Mouse (Mus musculus) frontal cortex, adult 2 months (tissue): Measurements from ENCODE around the gene Wnt16. TPM values are rescaled to one million over a fixed set of nuclear protein-coding genes. Genes with fewer than 3 reads are reported as not detected.
"Not testable (repeated sequence)": the region's sequence is repeated elsewhere in the genome, so short reads cannot be mapped to it uniquely, and the experiment has no call there.

Source experiments
- DNase-seq, 2 experiments: peaks; one replicate each; pipeline ENCODE4 v3.0.0; 2022; ENCODE audit warnings: low spot score in 1 of 2; ENCODE audit errors: extremely low spot score in 1 of 2
- polyA plus RNA-seq: library from polyadenylated mRNA; depleted of rRNA; stranded (reverse); fragments of >200 nt; gene quantifications from 2 replicates; pipeline ENCODE4 v1.2.3, GENCODE M21; 2012; rRNA removed

The Wnt16 gene
- 0.42 and 0.46 TPM in 2 replicates for polyA plus RNA-seq

DNA sequence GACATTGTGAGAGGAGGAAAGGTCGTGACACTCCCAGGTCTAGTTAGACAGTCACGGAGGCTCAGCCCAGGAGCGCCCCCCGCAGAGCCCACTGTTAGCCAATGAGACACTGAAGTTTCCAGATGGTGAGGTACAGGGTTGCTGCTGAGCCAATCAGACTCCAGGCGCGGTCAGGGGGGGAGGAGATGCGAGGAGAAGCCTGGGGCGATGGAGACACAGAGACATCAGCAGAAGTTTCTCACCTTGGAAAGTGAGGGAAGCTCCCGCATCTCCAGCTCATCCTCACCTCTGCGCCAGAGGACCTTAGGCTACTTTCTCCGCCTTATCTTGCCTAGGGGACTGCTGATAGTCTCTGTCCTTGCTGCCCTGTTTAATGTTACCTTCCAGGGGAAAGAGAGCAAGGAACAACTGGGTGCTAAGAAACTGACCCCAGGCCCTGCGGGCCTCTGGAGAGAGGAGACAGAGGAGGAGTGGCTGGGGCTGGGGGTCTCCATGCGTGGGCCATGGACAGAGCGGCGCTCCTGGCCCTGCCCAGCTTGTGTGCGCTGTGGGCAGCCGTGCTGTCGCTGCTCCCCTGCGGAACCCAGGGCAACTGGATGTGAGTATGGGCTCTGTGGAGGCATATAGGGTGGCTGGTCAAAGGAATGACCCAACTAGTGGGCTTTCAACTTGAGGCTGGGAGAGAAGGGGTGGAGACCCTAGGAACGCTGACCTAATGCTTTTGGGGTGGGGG lies at the start of gene Wnt16:
Wnt16 (plus strand) TSS at position 224 of the 733 bp plus-strand sequence.
- peak; percentile 19 to 29 for DNase-seq

DNA sequence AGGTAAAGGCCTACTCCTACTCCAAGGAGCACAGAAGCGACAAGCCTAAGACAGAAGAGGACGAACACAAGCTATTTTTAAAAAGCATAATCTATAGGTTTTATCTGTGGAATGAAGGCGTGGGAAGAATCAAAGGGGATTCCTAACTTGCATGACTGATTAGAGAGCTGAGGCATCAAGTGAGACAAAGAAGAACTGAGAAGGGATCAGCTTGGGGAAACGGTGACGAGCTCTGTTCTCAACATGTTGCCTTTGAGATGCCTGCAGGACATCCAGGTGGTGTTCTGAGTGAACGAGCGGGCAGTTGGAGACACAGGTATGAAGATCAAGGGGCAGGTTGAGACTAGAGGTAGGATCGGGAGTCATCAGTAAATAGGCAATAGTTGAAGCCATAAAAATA lies 44.7 kb upstream of the Wnt16 start:
- no peak for DNase-seq

- DNase-seq: no peak
Observed at GRCm38 (mm10) chr6:22246696-22247095, 41.3 kb upstream of the Wnt16 start.

DNA sequence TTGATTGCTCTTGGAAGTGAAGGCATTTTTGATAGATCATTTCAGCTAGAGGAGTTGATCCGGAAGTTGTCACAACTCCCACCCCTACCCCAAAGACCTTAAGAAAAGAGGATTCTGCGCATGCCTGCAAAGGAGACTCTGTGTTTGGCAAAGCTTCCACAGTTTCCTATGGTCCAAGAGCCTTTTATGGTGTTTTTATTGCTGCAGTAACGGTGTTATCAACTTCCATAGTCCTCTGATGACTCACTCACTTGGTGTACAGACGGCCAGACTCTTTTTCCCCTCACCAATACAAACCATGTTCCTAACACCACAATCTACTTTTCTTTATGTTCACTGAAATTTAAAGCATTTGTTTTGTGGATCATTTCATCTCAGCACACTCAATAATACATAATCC lies 29.2 kb upstream of the Wnt16 start:
- no peak for DNase-seq

DNA sequence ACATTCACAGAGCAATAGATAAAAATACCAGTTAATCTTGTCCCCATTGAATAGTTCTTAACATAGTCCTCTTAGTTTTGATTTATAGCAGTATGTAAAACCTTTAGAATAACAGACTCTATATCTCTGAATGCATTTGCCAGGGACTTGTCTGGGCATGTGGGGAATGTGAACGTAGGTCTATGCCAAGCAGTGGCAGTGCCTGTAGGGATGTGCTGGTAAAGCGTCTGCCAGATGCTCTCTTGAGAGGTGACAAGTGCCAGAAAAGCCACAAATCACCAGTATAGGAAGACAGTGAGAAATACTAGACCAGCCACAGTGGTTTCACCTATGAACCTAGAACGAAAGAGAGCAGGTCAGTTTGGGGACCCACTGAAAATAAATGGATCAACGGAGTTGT lies 25.5 kb upstream of the Wnt16 start:
- DNase-seq: no peak

- not testable (repeated sequence) for DNase-seq
Observed at GRCm38 (mm10) chr6:22264094-22264493, 23.9 kb upstream of the Wnt16 start.

DNA sequence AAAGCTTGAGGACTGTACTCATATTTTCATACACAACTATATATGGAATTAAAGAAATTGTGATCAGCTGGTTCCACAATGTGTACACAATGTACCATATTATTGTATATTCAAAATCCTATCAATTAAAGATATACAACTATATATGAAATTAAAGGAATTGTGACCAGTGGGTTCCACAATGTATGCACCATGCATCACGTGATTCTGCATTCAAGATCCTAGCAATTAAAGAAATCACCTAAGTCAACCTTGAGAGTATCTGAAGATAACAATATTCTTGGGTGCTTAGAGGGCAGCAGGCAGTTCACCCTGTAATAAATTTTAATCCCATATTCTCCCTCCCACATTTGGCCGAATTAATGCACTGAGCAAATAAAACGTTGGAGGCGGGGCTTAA lies 22.0 kb upstream of the Wnt16 start:
- DNase-seq: no peak

DNA sequence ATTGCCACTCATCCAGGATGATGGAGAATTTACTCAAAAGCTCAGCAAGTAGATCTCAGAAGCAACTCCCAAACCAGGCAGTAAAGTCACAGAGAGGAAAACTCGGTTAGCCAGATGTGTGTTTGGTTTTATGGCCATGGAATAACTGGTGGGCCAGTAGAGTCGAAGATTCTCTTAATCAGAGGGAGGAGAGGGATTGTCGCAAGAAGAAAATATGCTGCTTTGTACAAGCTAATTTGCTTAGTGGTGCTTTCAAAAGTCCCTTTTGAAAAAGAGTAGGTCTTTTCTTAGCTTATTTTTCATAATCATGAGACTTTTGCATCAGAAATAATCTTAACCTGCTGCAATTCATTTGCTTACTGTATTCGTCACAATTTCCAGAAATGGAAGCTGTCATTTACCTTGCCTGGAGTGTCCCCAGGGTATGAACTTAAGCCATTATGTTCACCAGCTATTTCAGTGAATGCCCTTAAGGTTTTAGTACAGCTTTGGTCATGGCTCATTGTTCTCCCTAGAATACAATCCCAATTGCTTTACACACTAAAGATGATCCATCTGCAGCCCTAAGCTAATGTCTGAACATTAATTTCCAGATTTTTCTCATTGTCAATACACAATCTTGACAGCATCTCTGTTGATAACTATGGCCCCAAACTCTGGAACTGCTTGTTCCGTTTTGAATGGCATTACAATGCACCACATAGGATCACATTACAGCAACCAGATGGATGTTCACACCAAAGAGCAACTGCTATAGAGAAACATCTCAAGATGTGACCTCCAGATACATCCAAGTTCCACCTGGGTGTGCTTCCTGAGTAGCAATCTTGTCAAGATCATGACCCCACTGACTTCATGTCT lies 20.0 kb upstream of the Wnt16 start:
- no peak for DNase-seq

GRCm38 (mm10) chr6:22268677-22269076 lies 19.4 kb upstream of the Wnt16 start:
- DNase-seq: no peak

- no peak for DNase-seq
Observed at GRCm38 (mm10) chr6:22269840-22270521, 18.0 kb upstream of the Wnt16 start.

GRCm38 (mm10) chr6:22277941-22278340 lies 10.1 kb upstream of the Wnt16 start:
- no peak for DNase-seq

GRCm38 (mm10) chr6:22280217-22280861 lies 7.7 kb upstream of the Wnt16 start:
- peak in 1 of 2 experiments; percentile 53 for DNase-seq

- DNase-seq: no peak
Observed at GRCm38 (mm10) chr6:22282405-22282804, 5.6 kb upstream of the Wnt16 start.

- DNase-seq: peak in 1 of 2 experiments; percentile 32
Observed at GRCm38 (mm10) chr6:22288737-22289460, 872 bp downstream of the Wnt16 start.

DNA sequence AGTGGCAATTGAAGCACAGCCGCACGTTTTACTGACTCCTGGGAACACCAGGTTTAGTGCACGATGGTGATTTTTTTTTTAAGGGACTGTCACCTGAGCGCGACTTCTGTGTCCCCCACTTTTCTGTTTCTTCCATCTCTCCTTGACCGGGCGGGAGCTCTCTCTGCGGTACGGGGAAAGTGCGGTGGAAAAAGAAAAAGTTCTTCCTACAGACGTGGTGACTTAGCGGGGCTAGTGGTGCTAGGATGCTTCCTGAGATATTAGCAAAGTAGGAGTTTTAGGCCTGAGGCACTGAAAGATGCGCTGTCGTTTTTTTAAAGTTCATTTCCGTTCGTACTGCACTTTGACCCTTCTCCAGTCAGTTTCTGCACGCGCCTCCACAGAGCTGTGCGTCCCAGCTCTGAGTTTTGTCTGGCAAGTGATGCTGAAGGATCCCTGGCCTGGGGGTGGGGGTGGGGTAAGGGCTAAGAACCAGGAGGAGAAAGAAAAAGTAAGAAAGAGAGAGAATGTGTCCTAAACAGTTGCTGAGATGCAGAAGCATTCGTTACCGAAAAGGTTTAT lies 1.5 kb downstream of the Wnt16 start:
- no peak for DNase-seq

DNA sequence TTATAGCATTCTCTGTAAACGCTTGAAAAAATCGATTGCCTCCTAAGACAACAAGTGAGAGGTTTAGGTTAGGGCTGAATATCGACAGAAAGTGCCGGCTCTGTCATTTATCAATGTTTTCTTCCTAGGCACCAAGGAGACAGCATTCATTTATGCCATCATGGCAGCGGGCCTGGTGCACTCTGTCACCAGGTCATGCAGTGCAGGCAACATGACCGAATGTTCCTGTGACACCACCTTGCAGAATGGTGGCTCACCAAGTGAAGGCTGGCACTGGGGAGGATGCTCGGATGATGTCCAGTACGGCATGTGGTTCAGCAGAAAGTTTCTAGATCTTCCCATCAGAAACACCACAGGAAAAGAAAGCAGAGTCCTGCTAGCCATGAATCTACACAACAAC lies 2.8 kb downstream of the Wnt16 start:
- no peak for DNase-seq

DNA sequence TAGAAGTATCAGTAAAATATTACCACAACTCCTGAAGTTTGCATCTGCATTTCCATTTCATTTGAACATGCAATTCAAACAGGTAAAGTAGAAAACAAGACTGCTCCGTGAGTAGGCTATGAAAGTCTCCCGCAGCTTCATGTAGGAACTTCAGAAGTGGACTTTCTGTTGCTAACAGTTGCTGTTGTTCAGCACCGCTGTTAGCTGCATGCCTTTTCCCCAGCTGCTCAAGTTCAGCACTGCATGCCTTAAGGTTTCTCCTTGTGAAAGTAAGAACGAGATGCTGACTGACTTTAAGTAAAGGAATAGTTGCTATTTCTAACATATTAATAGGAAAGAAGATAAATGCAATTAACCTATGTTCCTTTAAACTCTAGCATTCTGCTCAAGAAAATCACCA lies 4.0 kb downstream of the Wnt16 start:
- DNase-seq: no peak

DNA sequence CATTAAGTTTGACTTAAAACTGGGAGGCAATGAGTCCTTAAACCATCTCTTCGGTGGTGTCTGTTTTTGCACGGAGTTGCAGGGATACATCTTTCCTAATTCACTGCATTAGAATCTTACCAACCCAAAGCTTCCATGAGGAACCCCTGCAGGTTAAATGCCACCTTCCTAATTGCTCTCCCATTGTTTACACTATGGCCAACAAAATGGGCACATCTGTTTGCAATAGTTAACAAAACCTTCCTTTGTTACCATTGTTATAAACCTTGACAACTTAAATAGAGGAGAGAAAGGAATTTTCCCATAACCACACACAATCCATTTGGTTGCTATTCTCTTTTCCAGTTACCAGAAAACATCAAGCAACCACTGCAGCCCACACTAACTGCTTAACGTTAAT lies 5.9 kb downstream of the Wnt16 start:
- DNase-seq: no peak

DNA sequence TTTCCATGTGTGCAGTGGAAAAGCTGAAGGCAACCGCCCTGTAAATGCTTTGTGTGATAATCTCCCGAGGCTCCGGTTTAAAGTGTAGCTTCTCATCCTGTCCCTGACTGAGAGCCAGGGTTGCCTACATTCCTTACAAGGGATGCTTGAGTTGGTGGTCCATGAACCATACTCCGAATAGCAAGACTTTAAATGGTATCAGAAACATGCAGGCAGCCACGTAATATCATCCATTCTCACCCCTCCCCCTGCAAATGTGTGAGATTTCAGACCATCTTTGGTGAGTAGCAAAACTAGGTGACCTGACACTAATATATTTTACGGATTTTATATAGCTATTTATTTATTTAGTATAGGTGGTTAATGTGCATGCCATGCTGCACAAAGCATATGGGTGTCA lies 9.0 kb downstream of the Wnt16 start:
- DNase-seq: no peak

DNA sequence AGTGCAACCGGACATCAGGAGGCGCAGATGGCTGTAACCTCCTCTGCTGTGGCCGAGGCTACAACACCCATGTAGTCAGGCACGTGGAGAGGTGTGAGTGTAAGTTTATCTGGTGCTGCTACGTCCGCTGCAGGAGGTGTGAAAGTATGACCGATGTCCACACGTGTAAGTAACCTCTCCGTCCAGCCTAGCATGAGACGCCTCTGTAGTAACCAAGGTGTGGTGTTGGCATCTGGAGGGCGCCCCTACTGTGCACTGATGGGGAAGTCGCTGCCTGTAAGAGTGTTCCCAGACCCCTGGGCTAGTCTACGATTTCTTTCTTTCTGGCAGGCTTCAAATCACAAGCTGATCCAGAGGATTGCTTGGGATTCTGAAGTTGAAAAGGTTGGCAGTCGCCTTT lies 10.0 kb downstream of the Wnt16 start:
- no peak for DNase-seq
